Mouse (Mus musculus) left cerebral cortex, postnatal 36 days (tissue): ENCODE results near the gene Msi1. TPM values are rescaled to one million over a fixed set of nuclear protein-coding genes. Genes with fewer than 3 reads are reported as not detected.

Source experiments
- total RNA-seq, 2 experiments: library from RNA; stranded (reverse); gene quantifications; 2 replicates each; pipeline ENCODE4 v1.2.3; 2021

Msi1 gene
- total RNA-seq, 2 experiments from 2014 or later: 46.9 to 51.3 TPM

Other genes with a start within 250 kb of the Msi1 start
- gene Cabp1, start 235.2 kb upstream of the Msi1 start, total RNA-seq: 100 to 1,000 TPM; 309 to 312 TPM
- gene Pop5, start 193.8 kb upstream of the Msi1 start, total RNA-seq: 100 to 1,000 TPM; 100 to 103 TPM
- gene Rnf10, start 156.7 kb upstream of the Msi1 start, total RNA-seq: 100 to 1,000 TPM; 247 to 258 TPM
- 10 to 100 TPM; 38.1 to 40.1 TPM for gene Coq5, start 149.9 kb upstream of the Msi1 start, total RNA-seq
- 100 to 1,000 TPM; 638 to 644 TPM for gene Dynll1, start 128.6 kb upstream of the Msi1 start, total RNA-seq
- gene Srsf9, start 102.4 kb upstream of the Msi1 start, total RNA-seq: 10 to 100 TPM; 62.5 to 70.6 TPM
- 10 to 100 TPM; 20.3 to 21.7 TPM for gene Gatc, start 88.4 kb upstream of the Msi1 start, total RNA-seq
- 10 to 100 TPM; 24.2 to 30.0 TPM for gene Triap1, start 88.4 kb upstream of the Msi1 start, total RNA-seq
- gene Cox6a1, start 80.6 kb upstream of the Msi1 start, total RNA-seq: 100 to 1,000 TPM; 677 to 817 TPM
- not detected for gene Pla2g1b, start 36.7 kb downstream of the Msi1 start, total RNA-seq
- gene Sirt4, start 55.1 kb downstream of the Msi1 start, total RNA-seq: 10 to 100 TPM; 19.7 to 51.7 TPM
- 10 to 100 TPM; 15.1 to 24.7 TPM for gene Pxn, start 77.1 kb downstream of the Msi1 start, total RNA-seq
- gene Rplp0, start 129.9 kb downstream of the Msi1 start, total RNA-seq: 100 to 1,000 TPM; 173 to 213 TPM
- gene Gcn1l1, start 135.7 kb downstream of the Msi1 start, total RNA-seq: 10 to 100 TPM; 61.2 to 69.0 TPM
- gene Rab35, start 202.3 kb downstream of the Msi1 start, total RNA-seq: 100 to 1,000 TPM in 1 of 2 experiments, 10 to 100 TPM in 1; 96.7 to 106 TPM